Mouse (Mus musculus): ENCODE results near the gene Tet3.

DNA sequence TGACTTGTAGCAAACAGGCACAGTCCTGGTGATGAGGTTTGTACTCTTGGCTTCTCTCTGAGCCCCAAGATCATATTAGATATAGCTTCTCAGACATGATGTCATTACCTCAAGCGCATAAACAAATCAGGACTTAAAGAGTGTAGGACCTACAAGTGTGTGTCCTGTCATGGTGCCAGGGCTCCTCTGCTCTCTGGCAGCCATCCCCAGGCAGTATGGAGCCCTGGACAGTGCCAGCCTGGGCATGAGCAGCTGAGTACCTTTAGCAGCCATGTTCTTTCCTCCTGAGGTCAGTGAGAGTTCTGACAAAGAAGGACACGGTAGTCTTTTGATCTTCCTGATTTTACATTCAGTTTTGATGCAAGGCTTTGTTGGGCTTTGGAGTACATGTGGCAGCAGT, 115.9 kb downstream of the Tet3 start:
- no peak for TF ChIP-seq CTCF (IDR thresholded peaks at IDR 0.05)
- no peak for TF ChIP-seq EP300 (IDR thresholded peaks at IDR 0.05; ENCODE audit: insufficient read depth, low read depth, low read length)
- TF ChIP-seq POLR2A (IDR thresholded peaks at IDR 0.05; ENCODE audit: insufficient read depth, low read depth, low read length) = no peak
